Mouse (Mus musculus): ENCODE measurements around the gene Nedd9. TPM values are rescaled to one million over a fixed set of nuclear protein-coding genes. Genes with fewer than 3 reads are reported as not detected.

The Nedd9 gene
- total and polyA plus RNA-seq, 3 experiments, result 15.2 to 28.9 (median 26.7) TPM

DNA sequence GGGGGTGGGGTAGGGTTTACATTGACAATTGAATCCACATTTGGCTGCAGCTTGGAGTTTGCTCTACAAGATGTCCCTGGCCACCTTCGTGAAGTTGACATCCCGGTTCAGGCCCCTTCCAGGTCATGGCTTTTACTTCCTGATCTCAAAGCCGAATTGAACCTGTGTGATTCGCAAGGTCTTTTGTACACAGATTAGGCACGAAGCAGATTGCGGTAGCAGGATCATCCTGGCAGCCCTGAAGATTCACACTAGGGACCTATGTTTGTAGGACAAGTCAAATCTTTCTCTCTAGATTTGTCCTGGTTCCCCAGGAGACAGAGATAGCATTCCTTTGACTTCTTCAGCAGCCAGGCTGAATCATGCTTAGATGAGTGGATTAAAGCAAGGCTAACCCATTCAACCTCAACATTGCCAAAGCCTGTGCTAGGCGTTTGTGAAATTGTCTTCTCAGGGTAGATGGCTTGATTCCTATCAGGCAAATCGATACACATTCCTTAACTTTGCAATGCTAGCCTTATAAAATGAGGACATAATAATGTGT, 126.8 kb downstream of the Nedd9 start:
- intact Hi-C loops (cut with DNase I), result no loop called here
- Histone ChIP-seq H3K4me1 (ENCODE audit: control insufficient read depth, insufficient read depth, low read length) (peaks cover 7% of the 10 kb centered on the region), H3K4me3 (no peak overlapping the region), H3K79me2 (replicated peaks; ENCODE audit: control insufficient read depth, insufficient read depth, low read length) (peaks cover 3% of the 10 kb centered on the region; the same call in 1 of the 2 replicates), H3K27me3 (ENCODE audit: control insufficient read depth, insufficient read depth, low read length) (no peaks in the 10 kb centered on the region), H3K9ac (ENCODE audit: low read depth, low read length) (no peak overlapping the region), H3K36me3 (ENCODE audit: control insufficient read depth, insufficient read depth, low read length) (peaks cover 8% of the 10 kb centered on the region), H3K27ac (no peak overlapping the region)
- TF ChIP-seq CTCF (IDR thresholded peaks at IDR 0.05), result no peak
- TF ChIP-seq POLR2A (IDR thresholded peaks at IDR 0.05; ENCODE audit: insufficient read depth, low read depth, low read length), result no peak
- TF ChIP-seq EP300 (IDR thresholded peaks at IDR 0.05; ENCODE audit: insufficient read depth, low read depth, low read length), result no peak
- 64% methylated on average over 8 of the region's 8 CpGs for WGBS
- DNase-seq, result no peak

DNA sequence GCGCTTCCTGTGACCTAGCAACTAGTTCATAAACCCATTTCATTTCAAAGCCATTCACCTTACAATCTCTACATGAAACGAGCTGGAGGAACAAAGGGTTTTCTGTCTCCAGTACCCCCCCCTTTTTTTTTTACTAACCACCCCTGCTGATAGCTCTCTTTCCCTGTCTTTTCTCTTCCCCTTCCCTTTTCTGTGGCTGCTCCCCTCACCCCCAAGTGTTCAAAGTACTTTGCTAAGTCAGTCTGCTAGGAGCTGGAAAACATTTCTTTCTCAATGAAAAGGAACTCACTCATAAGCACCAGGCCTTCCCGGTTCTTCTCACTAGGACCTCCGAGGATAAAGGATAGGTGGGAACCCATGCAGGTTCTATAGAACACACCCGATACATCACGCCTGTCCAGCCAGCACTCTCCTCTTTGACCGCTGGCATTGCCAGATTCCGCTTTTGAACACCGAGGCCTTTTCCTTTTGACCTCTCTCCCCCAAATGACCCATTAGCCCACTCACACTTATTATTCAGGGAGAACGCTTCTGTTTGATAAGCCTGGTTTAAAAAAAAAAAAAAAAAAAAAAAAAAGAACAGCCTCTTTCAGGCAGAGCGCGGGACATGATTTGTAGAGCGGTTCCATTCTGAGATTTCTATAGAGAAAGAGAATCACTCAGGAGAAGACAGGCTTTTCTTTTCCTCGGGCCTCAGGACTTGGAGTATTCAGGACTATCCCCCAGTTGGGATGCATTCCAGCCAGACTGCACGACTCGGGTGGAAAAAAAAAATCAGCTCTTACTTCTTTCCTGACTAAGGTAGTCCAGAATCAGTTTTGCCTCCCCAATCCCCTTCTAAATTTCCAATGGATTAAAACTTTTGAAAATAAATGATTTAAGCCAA, 127.6 kb downstream of the Nedd9 start:
- peaks cover 3% of the 10 kb centered on the region; the same call in 1 of the 2 replicates for H3K79me2 ChIP-seq (replicated peaks; ENCODE audit: control insufficient read depth, insufficient read depth, low read length)
- DNase-seq, result peak in 1 of 2 experiments; percentile 37
- intact Hi-C loops (cut with DNase I), result loop anchor here (2.0 to 5.0 kb wide), 5 partner anchors 37 to 213 kb away; partner anchors contain the start of gene Nedd9
- TF ChIP-seq EP300 (IDR thresholded peaks at IDR 0.05; ENCODE audit: insufficient read depth, low read depth, low read length), result no peak
- no peak for TF ChIP-seq POLR2A (IDR thresholded peaks at IDR 0.05; ENCODE audit: insufficient read depth, low read depth, low read length)
- TF ChIP-seq CTCF (IDR thresholded peaks at IDR 0.05), result no peak
- H3K27ac ChIP-seq, result peak overlapping the region; percentile 92
- H3K9ac ChIP-seq (ENCODE audit: low read depth, low read length), result no peak overlapping the region; the same call in 1 of the 2 replicates
- H3K4me3 ChIP-seq, result peak overlapping the region; percentile 72
- WGBS, result 12% methylated on average over 16 of the region's 16 CpGs
- H3K27me3 ChIP-seq (ENCODE audit: control insufficient read depth, insufficient read depth, low read length), result no peaks in the 10 kb centered on the region
- H3K4me1 ChIP-seq (ENCODE audit: control insufficient read depth, insufficient read depth, low read length), result peaks cover 9% of the 10 kb centered on the region
- H3K36me3 ChIP-seq (ENCODE audit: control insufficient read depth, insufficient read depth, low read length), result peaks cover 10% of the 10 kb centered on the region

DNA sequence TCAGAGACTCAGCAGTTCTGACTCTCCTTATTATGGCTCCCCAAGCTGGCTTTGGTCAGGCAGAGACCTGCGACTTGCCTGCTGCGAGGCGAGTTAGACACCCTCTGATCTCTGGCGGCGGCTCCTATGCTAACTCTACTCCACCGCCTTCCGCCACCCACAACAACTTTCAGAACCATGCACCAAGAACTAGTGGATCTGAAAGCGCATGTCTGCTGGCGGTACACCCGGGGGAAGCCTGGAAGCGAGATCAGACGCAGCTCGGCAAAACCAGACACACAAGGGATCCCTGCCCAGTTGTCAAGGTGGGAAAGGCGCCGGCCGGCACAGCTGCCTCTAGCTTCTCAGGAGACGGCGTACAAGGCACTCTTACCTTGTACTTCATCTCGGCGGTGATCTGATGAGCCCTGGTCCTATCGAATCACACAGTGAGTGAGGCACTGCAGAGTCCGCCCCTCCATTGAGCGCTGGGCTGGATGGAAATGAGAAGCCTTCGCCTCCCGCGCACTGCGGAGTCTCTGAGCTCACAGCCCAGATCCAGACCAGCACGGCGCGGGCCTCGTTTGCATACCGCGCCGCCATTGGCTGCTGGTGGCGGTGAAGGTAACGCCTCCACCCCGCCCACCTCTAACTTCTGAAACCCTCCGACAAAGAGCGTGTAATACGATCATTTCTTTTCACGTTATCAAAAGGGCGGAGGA, 128.5 kb downstream of the Nedd9 start:
- H3K27ac ChIP-seq, result peak overlapping the region; percentile 92
- no peaks in the 10 kb centered on the region for H3K27me3 ChIP-seq (ENCODE audit: control insufficient read depth, insufficient read depth, low read length)
- H3K4me1 ChIP-seq (ENCODE audit: control insufficient read depth, insufficient read depth, low read length), result peaks cover 12% of the 10 kb centered on the region
- peak; percentile 95 to 97 for DNase-seq
- peak overlapping the region; percentile 72 for H3K4me3 ChIP-seq
- peak overlapping the region; percentile 79 for H3K9ac ChIP-seq (ENCODE audit: low read depth, low read length)
- intact Hi-C loops (cut with DNase I), result loop anchor here (1.0 to 5.0 kb wide), 6 partner anchors 24 to 214 kb away; partner anchors contain the start of gene Nedd9
- TF ChIP-seq EP300 (IDR thresholded peaks at IDR 0.05; ENCODE audit: insufficient read depth, low read depth, low read length) (peak; percentile 87), POLR2A (IDR thresholded peaks at IDR 0.05; ENCODE audit: insufficient read depth, low read depth, low read length) (peak; percentile 100), CTCF (IDR thresholded peaks at IDR 0.05) (peak; percentile 22; the same call in 1 of the 2 replicates)
- peaks cover 3% of the 10 kb centered on the region; the same call in 1 of the 2 replicates for H3K79me2 ChIP-seq (replicated peaks; ENCODE audit: control insufficient read depth, insufficient read depth, low read length)
- under 1% methylated on average over 42 of the region's 42 CpGs for WGBS
- peaks cover 18% of the 10 kb centered on the region for H3K36me3 ChIP-seq (ENCODE audit: control insufficient read depth, insufficient read depth, low read length)

DNA sequence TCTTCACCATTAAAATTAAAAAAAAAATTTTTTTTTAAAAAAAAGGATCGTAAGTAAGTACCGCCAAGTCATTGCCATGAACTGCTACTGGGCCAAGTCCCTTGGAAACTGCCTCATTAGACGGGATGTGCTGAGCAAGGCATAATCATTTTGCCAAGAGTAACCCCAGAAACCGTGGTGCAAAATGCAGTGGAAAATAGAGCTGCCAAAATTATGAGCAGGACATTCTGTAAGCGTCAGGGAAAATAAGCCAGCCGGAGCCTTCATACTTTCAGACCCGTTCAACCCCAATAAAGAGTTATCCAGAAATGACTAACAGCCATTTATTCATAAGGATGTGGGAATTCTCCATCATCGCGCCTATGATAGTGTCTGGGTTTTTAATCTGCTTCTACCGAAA, 129.2 kb downstream of the Nedd9 start:
- WGBS, result 2% methylated on average over 10 of the region's 10 CpGs
- Histone ChIP-seq H3K4me3 (peak overlapping the region; percentile 72), H3K27ac (peak overlapping the region; percentile 92), H3K4me1 (ENCODE audit: control insufficient read depth, insufficient read depth, low read length) (peaks cover 12% of the 10 kb centered on the region), H3K27me3 (ENCODE audit: control insufficient read depth, insufficient read depth, low read length) (no peaks in the 10 kb centered on the region), H3K9ac (ENCODE audit: low read depth, low read length) (peak overlapping the region; percentile 79), H3K36me3 (ENCODE audit: control insufficient read depth, insufficient read depth, low read length) (peaks cover 19% of the 10 kb centered on the region), H3K79me2 (replicated peaks; ENCODE audit: control insufficient read depth, insufficient read depth, low read length) (peaks cover 3% of the 10 kb centered on the region; the same call in 1 of the 2 replicates)
- no peak for TF ChIP-seq CTCF (IDR thresholded peaks at IDR 0.05)
- no peak for TF ChIP-seq EP300 (IDR thresholded peaks at IDR 0.05; ENCODE audit: insufficient read depth, low read depth, low read length)
- no peak for TF ChIP-seq POLR2A (IDR thresholded peaks at IDR 0.05; ENCODE audit: insufficient read depth, low read depth, low read length)
- peak; percentile 36 to 41 for DNase-seq
- intact Hi-C loops (cut with DNase I), result loop anchor here (1.0 to 5.0 kb wide), 6 partner anchors 24 to 215 kb away; partner anchors contain the start of gene Nedd9

DNA sequence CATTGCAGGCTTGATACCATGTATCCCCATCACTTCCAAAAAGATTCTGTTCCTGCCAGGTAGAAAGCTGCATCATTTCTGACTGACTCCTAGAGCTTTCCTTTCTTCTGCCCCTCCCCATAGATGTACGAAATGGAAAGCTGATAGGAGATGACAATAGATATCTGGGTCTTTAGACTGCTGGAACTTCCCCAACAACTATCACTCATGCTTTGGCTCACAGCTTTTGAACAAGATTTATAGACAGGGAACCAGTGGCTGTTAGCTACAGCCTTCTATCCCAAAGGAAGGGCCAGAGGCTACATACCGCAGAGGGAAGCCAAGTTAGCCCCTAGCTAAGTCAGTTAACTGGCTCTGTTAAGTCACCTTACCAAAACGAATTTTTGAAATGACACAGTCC, 129.6 kb downstream of the Nedd9 start:
- DNase-seq, result no peak
- Histone ChIP-seq H3K79me2 (replicated peaks; ENCODE audit: control insufficient read depth, insufficient read depth, low read length) (peaks cover 5% of the 10 kb centered on the region; the same call in 1 of the 2 replicates), H3K27ac (peak overlapping the region; percentile 92), H3K4me1 (ENCODE audit: control insufficient read depth, insufficient read depth, low read length) (peaks cover 15% of the 10 kb centered on the region), H3K9ac (ENCODE audit: low read depth, low read length) (peak overlapping the region; percentile 71), H3K4me3 (peak overlapping the region; percentile 72), H3K27me3 (ENCODE audit: control insufficient read depth, insufficient read depth, low read length) (no peaks in the 10 kb centered on the region), H3K36me3 (ENCODE audit: control insufficient read depth, insufficient read depth, low read length) (peaks cover 19% of the 10 kb centered on the region)
- WGBS, result 12% methylated on average over 3 of the region's 3 CpGs
- TF ChIP-seq POLR2A (IDR thresholded peaks at IDR 0.05; ENCODE audit: insufficient read depth, low read depth, low read length) (no peak), CTCF (IDR thresholded peaks at IDR 0.05) (no peak), EP300 (IDR thresholded peaks at IDR 0.05; ENCODE audit: insufficient read depth, low read depth, low read length) (no peak)
- intact Hi-C loops (cut with DNase I), result loop anchor here (5.0 kb wide), 3 partner anchors 35 to 130 kb away; partner anchors contain the start of gene Nedd9
